Mouse (Mus musculus) heart, postnatal 0 days (tissue): ENCODE results near the gene Hdac6.
"Not testable (repeated sequence)": the region's sequence is repeated elsewhere in the genome, so short reads cannot be mapped to it uniquely, and the experiment has no call there.

Experiments
- CTCF ChIP-seq: IDR thresholded peaks from 2 replicates; pipeline ENCODE4 v1.5.1; 2016; ENCODE audit warnings: antibody characterized with exemption, control low read depth, low read depth
- EP300 ChIP-seq: IDR thresholded peaks from 2 replicates; pipeline ENCODE4 v1.6.1; 2016; ENCODE audit warnings: antibody characterized with exemption, low read depth

DNA sequence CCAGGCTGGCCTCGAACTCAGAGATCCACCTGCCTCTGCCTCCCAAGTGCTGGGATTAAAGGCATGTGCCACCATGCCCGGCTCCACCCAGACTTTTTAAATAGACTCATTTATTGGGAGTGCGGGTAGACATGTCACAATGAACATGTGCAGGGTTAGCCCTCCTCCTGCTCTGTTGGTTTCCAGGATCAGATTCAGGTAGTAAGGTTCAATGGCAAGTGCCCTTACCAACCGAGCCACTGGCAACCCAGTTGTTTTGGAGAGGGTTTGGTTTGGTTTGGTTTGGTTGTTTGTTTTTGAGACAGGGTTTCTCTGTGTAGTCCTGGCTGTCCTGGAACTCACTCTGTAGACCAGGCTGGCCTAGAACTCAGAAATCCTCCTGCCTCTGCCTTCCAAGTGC lies 38.4 kb downstream of the Hdac6 start, which contains the start of gene Gm10490:
- not testable (repeated sequence) for TF ChIP-seq EP300, CTCF
